In the genomic region with DNA sequence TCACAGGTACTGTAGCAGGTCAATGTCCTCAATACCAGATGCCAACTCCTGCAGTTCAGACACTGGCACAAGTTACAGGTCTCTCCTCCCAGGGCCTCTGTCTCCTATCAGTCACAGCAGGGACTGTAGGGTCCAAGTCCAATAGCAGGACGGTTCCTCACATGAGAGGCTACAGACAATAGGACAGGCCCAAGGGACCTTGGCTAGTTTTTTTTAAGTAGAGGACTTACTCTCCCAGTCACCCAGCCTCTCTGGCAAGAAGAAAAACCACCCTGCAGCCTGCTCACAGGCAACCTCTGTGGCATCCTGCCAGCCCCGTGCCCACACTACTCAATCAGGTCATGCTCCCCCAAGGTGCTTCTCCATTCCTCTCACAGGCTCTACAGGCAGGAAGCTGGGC, we compare ENCODE assay signal across 14 mouse cellular contexts. TPM values are rescaled to one million over a fixed set of nuclear protein-coding genes. Genes with fewer than 3 reads are reported as not detected.
DNase-seq lines count a peak whose midpoint lies in the region; ATAC-seq lines count a peak whose summit lies in the region.
"Had no signal": no experiment of that assay in that cellular context is flagged by ENCODE, and none has a peak within 500 bp of the region (broad histone marks: within the 10 kb centered on the region; RNA-seq: fewer than 3 reads in every experiment).

No protein-coding gene starts in this region.

- no peaks in the 10 kb centered on the region for H3K36me3 ChIP-seq in kidney, embryonic 16.5 days (ENCODE audit: insufficient read depth, low read length)
- H3K36me3 ChIP-seq in heart, embryonic 12.5 days: no peaks in the 10 kb centered on the region

- no peaks in the 10 kb centered on the region for H3K27me3 ChIP-seq in kidney, embryonic 16.5 days (ENCODE audit: insufficient read depth, low read length)
- H3K27me3 ChIP-seq in heart, embryonic 12.5 days (replicated peaks): no peaks in the 10 kb centered on the region

- no peak overlapping the region for H3K27ac ChIP-seq in kidney, embryonic 16.5 days (ENCODE audit: low read length)
- H3K27ac ChIP-seq in heart, embryonic 12.5 days (ENCODE audit: poor library complexity, severe bottlenecking): no peak overlapping the region
- H3K27ac ChIP-seq: heart, adult 2 months had no signal

- H3K4me3 ChIP-seq in kidney, embryonic 16.5 days (ENCODE audit: low read length): no peak overlapping the region
- H3K4me3 ChIP-seq in heart, embryonic 12.5 days: no peak overlapping the region
- H3K4me3 ChIP-seq: heart, adult 2 months; megakaryocyte, embryonic 14.5 days had no signal

- H3K4me2 ChIP-seq in kidney, embryonic 16.5 days (replicated peaks; ENCODE audit: low read depth, low read length): no peak overlapping the region
- H3K4me2 ChIP-seq in heart, embryonic 12.5 days: no peak overlapping the region

- WGBS in kidney, embryonic 16.5 days: 74% methylated on average over 2 of the region's 2 CpGs
- 79% methylated on average over 2 of the region's 2 CpGs for WGBS in heart, embryonic 12.5 days

- H3K4me1 ChIP-seq in kidney, embryonic 16.5 days (ENCODE audit: insufficient read depth, low read length): peaks cover 13% of the 10 kb centered on the region
- no peaks in the 10 kb centered on the region for H3K4me1 ChIP-seq in heart, embryonic 12.5 days (replicated peaks)
- H3K4me1 ChIP-seq: megakaryocyte, embryonic 14.5 days had no signal

- DNase-seq in adrenal gland, postnatal 14 days: peak; percentile 26
- no peak for DNase-seq in adrenal gland, adult 8-10 months
- DNase-seq in kidney, adult 11 months: peak; percentile 54
- peak; percentile 51 for DNase-seq in cerebellum, adult 9-10 months
- DNase-seq in kidney, adult 9 months: peak; percentile 73
- DNase-seq in embryo, embryonic 9.5 days (ENCODE audit: extremely low spot score): no peak
- DNase-seq: heart, adult 2 months; heart, postnatal 36 days; lung, adult 2 months; right cerebral cortex, postnatal 14 days had no signal

- ATAC-seq in kidney, embryonic 16.5 days (ENCODE audit: low FRiP score, low TSS enrichment): no peak
- ATAC-seq in heart, embryonic 12.5 days (ENCODE audit: insufficient number of reproducible peaks, low FRiP score): no peak
- ATAC-seq: inflammation-experienced regulatory T-cells, adult 6 months had no signal

- no peak overlapping the region for H3K9ac ChIP-seq in kidney, embryonic 16.5 days (replicated peaks; ENCODE audit: low read length)
- no peak overlapping the region for H3K9ac ChIP-seq in heart, embryonic 12.5 days

- no peaks in the 10 kb centered on the region for H3K9me3 ChIP-seq in kidney, embryonic 16.5 days (ENCODE audit: low read length)
- H3K9me3 ChIP-seq in heart, embryonic 12.5 days (replicated peaks): 0 out of 2 replicates have a peak, but pooled peaks cover 3% of the 10 kb centered on the region

RNA-seq across cellular contexts. Expression of a gene that starts 43.0 kb away (rescaled TPM):
- total RNA-seq in adrenal gland, postnatal 14 days (2021): 13.7 and 13.9 TPM in 2 replicates
- total RNA-seq in adrenal gland, adult 8-10 months (2022): 10 to 100 TPM; 14.6 to 19.8 (median 15.8) TPM
- polyA plus RNA-seq in kidney, embryonic 16.5 days (2015; fragmentation: Nextera tagmentation; extraction: Ambion mirVana): 16.0 and 18.2 TPM in 2 replicates
- 5.5 and 6.2 TPM in 2 replicates for polyA plus RNA-seq in heart, embryonic 12.5 days (2016; fragmentation: Nextera tagmentation; extraction: Ambion mirVana)

Comparison
In these comparisons a context has a peak if more than half of its experiments do, and no peak if none do; other contexts are left out.
1. DNase-seq: peak in adrenal gland, postnatal 14 days (single experiment), kidney, adult 11 months (single experiment), cerebellum, adult 9-10 months (single experiment) and kidney, adult 9 months (single experiment); none in adrenal gland, adult 8-10 months (single experiment) and embryo, embryonic 9.5 days (single experiment).